Mouse (Mus musculus) yolk sac, embryonic 10.5 days (tissue): Measurements from ENCODE around the gene Ebi3.

Experiments used
- DNase-seq: peaks from one replicate; pipeline ENCODE4 v3.0.0-alpha.2; 2017; ENCODE audit warnings: low spot score

The Ebi3 gene

DNA sequence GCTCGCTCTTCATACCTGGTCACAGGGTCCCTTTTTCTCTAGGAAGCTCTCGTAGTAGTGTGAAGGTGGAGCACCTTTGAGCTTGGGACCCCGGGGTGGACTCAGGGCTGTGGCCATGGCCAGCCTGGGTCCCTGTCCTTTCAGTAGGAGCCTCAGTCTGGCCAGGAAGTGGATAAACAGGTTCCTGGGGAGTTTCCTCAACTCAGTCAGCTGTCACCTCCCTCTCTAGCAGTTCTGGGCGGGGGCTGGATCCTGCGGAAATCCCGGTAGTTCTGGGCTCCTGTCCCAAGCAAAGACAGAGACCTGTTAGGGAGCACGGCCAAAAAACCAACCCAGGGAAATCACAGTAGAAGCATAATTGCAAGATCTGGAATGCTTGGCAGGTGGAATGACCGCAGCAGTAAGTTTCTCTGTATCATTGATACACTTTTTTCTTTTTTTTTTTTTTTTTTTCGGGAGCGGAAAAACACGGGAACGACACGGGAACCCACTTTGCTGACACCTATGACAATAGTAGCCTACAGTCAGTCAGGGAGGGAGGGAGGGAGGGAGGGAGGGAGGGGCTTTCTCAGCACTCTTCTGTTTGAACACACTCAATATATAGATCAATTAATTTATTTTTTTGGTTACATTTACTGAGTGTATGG lies 53.1 kb downstream of the Ebi3 start, which contains the start of the genes Stap2 and Mpnd:
TSS of gene Stap2 (minus strand) at position 170 of the 647 bp plus-strand sequence.
TSS of gene Mpnd (plus strand) at position 297 of the 647 bp plus-strand sequence.
- peak; percentile 53 for DNase-seq
